Mouse (Mus musculus) layer of hippocampus, adult 6 months (tissue): ENCODE results near the gene Nkx6-2. TPM values are rescaled to one million over a fixed set of nuclear protein-coding genes. Genes with fewer than 3 reads are reported as not detected.

ENCODE experiments used
- long read RNA-seq, 2 experiments: library from polyadenylated mRNA; unstranded; transcript quantifications; one replicate each; pipeline ENCODE4 v2.0.0; 2019 to 2020
- polyA plus RNA-seq: library from polyadenylated mRNA; unstranded; fragments of <200 nt; fragmentation: Nextera tagmentation; gene quantifications from 2 replicates; pipeline ENCODE4 v1.2.3, GENCODE M21; 2021

Nkx6-2 gene
- 7.2 and 10.8 TPM in 2 replicates for polyA plus RNA-seq
- long read RNA-seq, experiment 1, transcript Nkx6-2-201 (4 exons, 1,907 nt) = minor isoform, 8 of 28 reads
- long read RNA-seq, experiment 1, transcript Nkx6-2-202 (3 exons, 1,299 nt) = major isoform, 17 of 28 reads
- long read RNA-seq, experiment 1, partial matches to known transcripts = 2 of 28 reads
- long read RNA-seq, experiment 1, other reads (novel, unspliced or antisense) = 1 of 28 reads
- long read RNA-seq, experiment 2, transcript Nkx6-2-201 (4 exons, 1,907 nt) = major isoform, 66 of 130 reads
- long read RNA-seq, experiment 2, transcript Nkx6-2-202 (3 exons, 1,299 nt) = minor isoform, 54 of 130 reads
- long read RNA-seq, experiment 2, partial matches to known transcripts = 2 of 130 reads
- long read RNA-seq, experiment 2, other reads (novel, unspliced or antisense) = 8 of 130 reads

DNA sequence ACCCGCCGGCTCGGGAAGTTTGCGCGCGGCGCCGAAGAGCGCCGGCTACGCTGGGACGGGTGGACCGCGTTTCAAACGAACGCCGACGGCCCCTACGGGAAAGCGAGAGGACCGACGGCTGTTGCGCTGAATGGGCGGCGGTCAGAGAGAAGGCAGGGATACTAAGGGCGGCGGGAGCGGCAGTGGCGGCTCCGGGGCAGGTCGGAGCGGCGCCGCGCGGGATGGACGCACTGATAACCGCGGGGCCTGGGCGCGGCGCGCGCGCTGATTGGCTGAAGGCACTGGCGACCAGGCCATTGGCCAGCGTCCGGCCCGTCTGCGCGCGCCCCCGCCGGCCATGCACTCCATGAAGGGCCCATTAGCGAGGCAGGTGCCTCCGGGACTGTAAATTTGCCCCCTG, at the start of gene Nkx6-2:
Gene Nkx6-2 (minus strand): TSS at position 203 of the 400 bp plus-strand sequence.

Other genes starting within 250 kb of the Nkx6-2 start
- gene Inpp5a, start 193.7 kb downstream of the Nkx6-2 start, polyA plus RNA-seq = 3.9 and 5.3 TPM in 2 replicates
- gene Cfap46, start 101.0 kb upstream of the Nkx6-2 start, polyA plus RNA-seq = 1.0 and 1.4 TPM in 2 replicates